Mouse (Mus musculus): Measurements from ENCODE around the gene Cnppd1.
A peak's percentile ranks its signal among the peaks of the same experiment; 100 is the strongest.

Gene Cnppd1

DNA sequence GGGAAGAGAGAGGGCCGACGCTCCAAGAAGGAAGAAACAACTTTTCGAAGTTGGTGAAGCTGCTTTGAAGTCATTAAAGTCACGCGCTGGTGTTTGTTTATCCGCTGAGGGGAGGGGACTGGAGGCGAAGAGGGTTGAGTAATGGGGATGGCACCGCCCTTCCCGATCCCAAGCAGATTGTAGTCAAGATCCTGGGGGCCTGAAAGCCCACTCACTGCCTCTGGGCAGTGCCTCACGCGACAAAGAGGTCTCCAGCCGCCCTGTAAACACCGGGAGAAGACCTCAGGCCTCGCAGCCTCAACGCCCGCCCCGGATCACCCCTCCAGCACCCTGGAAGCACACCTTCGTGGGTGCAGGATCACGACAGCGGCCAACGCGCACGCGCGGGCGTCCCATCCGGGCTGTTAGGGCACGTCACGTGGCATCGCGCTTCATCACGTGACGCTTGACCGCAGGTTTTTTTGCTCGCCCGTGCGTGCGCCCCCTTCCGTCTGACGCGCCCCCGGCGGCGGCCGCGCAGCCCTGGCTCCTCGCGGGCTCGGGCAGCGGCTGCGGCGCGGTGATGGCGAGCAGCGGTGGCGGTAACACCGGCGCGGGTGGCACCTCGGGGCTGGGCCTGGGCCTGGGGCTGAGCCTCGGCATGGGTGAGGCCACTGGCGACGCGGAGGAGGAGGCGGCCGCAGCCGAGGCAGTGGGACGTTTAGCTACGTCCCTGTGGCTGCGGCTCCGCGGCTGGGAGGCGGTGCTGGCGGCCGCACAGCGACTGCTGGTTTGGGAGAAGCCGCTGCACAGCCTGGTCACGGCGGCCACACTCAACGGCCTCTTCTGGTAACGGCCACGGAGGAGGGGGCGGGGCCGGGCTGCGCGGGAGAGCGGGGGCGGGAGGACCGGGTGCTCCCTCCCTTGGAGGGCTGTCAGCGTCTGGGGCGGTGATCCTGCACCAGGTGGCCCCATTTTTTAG is at the start of gene Cnppd1, which contains the start of gene Retreg2:
Cnppd1 (minus strand) TSS at position 411 of the 961 bp plus-strand sequence.
Retreg2 (plus strand) TSS at position 478 of the 961 bp plus-strand sequence.
- peak; percentile 97 for DNase-seq

DNA sequence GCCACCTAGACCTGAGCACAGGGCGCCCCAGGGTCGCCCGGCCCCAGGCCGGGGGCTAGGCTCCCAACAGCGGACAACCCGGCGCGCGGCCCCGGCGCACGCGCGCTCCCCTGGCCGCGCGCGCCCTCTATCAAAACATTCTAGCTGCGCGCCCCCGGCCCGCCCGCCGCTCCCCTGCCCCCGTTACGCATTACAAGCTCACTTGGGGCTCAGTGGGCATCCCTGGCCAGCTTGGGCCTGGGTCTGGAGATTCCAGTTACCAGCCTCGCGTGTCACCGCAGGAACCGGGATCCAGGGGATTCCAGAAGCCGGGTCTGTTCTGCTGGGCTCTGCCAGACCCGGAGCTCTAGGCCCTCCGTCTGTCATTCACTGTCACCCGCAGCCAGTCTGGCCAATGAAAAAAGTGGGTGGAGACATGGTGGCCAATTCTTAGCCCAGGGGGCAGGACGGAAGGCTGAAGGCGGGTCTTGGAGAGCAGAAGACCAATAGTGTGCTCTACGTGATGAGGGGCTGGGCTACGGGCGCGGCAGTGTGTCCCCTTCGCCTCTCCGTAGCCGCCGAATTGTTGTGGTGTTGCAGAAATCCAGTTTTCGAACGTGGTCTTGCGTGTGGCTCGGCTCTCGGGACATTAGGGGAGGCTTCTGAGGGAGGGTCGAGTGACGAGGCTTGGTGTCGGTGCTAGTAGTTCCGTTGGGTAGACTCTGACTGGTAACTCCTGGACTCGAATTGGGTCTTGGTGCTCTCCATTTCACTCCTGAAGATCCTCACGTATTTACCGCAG is 49.3 kb upstream of the Cnppd1 start, which contains the start of the genes Ankzf1 and Atg9a:
Ankzf1 (plus strand) TSS at position 530 of the 781 bp plus-strand sequence.
Atg9a (minus strand) TSS at position 575 of the 781 bp plus-strand sequence.
- DNase-seq, result peak; percentile 99

DNA sequence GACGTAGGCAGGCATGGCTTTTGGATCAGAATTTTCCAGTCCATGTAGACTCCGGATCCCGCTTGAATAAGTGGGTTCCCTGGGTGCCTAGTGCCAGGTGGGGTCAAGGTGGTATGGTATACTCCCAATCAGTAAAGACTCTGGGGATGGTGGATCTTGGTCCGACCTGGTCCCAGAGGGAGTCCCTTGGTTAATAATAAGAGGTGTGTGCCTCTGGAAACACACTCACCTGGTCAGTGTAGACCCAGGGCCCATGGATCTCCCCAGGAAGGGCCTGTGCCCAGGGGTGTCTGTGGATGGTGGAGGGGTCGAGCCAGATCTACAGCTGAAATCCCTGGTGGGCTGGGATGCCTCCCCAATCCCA is 48.7 kb upstream of the Cnppd1 start:
- no peak for DNase-seq

DNA sequence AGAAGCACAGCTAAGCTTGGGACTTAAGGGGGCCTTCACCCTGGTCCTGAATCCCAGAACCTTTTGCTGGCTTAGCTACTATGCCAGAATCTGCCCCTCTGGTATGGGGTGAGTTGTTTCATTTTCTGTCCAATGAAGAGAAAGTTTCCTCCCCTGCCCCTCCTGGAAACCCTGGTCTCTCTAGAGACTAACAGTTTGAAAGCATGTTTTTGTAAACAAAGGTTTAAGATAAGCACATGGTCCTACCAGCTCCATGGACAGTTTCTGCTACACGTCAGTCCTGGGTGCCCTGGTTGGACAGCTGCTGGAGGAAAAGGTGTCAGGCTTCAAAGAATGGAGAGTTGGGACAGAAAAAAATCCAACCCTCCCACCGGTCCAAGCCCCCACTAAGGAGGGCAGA is 48.1 kb upstream of the Cnppd1 start:
- no peak for DNase-seq

DNA sequence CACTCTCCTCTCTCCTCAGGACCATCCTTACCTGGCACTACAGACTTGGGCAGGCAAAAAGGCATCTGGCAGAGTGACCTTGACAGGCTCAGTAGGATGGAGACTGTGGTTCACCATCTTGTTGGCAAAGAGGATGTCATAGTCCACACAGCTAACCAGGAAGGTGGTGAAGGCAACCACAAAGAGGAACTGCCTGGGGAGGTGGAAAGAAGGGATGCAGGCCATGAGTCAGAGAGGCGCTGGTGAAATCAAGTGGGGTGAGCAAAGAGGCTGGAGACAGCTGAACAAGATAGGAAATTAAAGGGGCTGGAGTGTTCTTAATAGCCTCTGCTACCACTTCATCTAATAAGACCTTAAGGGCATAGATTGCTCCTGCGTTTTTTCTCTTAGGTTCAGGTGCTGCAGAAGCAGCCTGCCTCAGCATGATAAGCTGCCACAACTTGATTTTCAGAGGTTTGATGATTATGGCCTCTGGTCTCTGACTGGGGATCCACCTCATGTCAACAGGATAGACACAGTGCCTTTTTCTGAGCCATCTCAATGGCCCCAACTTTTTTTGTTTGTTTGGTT is 45.5 kb upstream of the Cnppd1 start:
- DNase-seq, result no peak

DNA sequence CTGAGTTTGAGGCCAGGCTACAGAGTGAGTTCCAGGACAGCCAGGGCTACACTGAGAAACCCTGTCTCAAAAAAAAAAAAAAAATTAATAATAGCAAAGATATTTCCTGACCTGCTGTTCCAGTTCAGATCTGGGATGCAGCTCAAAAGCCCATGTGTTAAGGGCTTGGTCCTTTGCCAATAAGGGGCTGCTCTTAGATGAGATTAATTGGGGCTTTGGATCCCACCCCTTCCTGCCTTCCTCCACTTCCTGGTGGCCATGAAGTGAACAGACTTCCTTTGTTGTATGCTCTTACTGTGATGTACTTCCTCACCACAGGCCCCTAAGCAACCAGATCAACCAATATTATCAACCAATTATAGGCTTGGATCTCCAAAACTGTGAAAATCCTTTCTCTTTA is 44.6 kb upstream of the Cnppd1 start:
- DNase-seq, result no peak

DNA sequence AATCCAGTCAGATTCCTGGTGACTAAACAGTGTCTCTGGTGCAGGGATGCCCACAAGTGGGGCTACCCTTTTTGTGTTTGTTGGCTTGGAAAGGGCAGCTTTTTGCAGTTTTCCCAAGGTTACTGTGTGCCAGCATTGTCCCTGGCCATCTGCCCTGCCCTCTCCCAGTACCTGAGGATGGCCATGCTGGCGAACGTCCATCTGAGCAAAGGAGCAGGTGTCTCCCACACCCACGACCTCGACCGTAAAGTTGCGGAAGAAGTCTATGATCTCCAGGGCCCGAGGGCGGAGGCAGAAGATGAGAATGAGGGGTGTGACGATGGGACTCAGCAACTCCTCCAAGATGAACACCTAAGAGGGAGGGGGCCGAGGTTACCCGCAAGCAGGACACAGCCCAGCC is 43.0 kb upstream of the Cnppd1 start:
- no peak for DNase-seq

DNA sequence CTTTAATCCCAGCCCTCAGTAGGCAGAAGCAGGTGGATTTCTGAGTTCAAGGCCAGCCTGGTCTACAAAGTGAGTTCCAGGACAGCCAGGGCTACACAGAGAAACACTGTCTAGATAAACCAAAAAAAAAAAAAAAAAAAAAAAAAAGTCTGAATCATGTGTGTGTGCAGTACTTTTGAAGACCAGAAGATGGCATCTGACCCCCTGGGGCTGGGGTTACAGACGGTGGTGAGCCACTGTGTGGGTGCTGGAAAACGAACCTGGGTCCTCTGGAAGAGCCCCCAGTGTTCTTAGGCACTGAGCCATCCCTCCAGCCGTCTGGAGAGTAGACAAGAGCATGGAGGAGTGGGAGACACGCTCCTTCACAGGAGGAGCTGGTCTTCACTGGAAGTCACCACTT is 39.6 kb upstream of the Cnppd1 start:
- no peak for DNase-seq

DNA sequence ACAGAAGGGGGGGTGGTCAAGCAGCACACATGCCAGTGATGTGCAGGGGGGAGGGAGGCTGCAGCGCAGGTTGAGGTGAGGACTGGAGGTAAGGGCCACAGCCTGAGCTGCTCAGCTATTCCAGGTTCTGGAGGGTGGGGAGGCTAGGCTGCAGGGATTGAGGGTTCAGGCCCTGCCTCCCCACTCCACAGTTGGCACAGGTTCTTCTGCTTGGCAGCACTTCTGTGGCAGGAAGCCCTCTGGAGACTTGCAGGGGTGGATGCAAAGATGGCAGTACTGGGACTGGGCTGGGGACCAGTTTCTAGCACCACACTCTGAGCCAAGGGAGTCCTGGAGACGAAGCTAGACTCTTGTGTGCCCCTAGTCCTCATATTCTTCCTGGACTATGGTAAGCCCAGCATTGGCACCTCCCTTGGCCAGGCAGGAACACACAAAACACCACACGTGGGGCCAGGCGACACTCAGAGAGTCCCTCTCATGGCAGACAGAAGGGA is 38.9 kb upstream of the Cnppd1 start:
- no peak for DNase-seq

DNA sequence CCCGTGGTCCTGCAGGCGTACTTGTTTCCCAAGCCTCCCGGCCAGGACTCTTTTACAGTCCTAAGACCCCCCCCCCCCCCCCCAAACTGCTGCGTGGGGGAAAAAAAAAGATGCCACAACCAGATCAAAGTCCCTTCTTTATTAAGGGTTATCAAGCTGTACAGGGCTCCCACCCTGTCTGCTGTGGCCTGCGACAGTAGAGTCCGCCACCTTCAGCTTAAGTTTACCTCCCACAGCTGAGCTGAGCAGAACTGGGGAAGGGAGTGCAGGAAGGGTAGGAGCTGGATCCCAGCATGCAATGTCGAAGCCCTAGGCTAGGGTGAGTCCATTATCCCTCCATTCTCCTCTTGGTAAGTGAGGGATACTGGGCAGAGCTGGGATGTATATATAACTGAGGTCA is 38.2 kb upstream of the Cnppd1 start:
- DNase-seq, result no peak

DNA sequence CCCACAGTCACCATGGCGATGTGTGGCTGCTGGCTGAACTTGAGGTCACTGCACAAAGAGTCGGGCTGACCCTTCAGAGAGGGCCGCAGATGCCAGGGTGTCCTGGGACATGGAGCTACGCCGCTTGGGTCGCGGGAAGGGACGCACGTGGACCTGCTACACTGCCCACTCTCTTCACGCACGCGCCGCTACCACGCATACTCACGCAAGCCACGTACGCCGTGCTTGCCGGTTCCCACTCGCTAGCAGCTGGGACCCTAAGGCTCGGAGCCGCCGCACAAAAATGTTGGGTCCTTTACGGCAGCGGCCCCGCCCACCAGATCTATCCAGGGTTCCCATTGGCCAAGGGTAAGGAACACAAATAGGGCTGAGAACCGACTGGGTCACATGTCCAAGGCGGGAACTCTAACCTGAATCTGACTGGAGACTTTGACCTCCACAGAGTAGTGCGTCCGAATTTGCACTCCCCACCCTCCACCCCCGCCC is 37.6 kb upstream of the Cnppd1 start, which contains the start of gene Abcb6:
Abcb6 (minus strand) TSS at position 288 of the 486 bp plus-strand sequence.
- peak; percentile 97 for DNase-seq

DNA sequence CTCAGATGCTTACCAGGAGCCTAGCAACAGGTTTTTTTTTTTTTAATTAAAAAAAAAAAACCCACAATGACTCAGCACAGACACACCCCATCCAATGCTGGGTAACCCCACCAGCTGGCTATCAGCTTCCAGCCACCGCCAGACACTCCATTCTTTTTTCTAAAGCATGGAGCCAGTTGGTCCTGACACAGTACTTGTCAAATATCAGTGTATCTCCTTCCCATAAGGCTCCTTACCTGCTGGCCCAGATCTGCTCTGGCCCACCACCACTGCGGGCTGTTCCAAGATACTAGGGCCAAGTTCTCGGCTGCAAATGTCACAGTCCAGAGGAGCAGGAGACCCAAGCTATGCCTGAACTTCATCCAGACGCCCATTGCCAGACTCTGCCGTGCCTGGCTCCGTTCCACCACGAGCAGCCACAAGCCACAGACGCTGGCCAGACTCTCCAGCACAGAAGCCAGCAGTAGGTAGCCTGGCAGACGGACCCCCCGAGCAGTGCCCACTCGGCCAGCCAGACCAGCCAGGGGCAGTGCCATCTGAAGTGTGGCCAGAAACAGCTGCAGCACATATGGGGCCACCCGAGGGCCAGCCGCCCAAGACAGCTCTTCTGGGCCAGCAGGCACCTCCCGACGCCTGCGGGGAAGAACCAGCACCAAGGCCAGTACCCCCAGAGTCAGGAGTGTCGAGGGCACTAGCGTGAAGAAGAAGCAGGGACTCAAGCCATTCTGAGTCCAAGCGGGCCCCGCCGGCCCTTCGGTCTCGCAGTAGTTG is 37.0 kb upstream of the Cnppd1 start:
- peak; percentile 1 for DNase-seq

DNA sequence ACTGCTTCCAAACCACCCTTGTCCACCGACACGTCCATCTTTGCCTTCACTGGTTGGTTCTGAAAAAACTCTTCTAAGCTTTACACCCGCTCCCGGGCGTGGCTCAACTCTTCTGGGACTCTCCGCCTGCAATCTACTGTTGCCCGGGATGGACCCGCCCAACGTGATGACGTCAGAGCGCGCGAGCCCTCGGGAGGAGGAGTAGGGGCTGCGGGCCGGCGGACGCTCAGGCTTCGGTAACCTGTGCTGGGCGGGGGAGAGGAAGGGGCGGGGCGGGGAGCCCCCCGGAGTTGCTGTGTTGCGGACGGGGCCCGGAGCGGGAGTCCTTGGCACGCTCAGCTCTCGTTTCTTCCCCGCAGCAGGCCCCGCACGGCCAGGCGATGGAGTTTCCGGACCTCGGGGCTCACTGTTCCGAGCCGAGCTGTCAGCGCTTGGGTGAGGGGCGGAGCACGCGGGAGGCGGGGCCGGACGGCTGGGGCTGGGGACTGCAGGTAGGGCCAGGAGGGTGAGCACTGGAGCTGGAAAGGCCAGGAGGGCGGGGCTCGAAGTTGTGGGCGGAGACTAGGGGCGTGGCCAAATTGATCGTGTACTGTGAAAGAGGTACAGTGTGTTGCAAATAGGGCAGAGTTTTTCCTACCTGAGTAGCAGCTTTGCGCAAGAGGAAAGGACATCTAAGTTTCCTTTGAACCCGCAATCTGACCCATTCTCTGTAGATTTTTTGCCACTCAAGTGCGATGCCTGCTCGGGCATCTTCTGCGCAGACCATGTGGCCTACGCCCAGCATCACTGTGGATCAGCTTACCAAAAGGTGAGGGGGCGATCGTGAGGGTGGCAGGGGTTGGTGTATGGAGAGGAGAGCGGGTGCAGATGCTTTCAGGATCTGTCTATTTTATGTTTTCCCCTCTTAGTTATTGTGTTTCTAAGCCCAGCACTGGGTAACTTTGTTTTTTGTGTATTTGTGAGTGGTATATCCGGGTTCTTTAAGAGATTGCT is 26.3 kb upstream of the Cnppd1 start, which contains the start of gene Zfand2b:
Zfand2b (plus strand) TSS at position 175 of the 993 bp plus-strand sequence.
- DNase-seq, result peak; percentile 97

DNA sequence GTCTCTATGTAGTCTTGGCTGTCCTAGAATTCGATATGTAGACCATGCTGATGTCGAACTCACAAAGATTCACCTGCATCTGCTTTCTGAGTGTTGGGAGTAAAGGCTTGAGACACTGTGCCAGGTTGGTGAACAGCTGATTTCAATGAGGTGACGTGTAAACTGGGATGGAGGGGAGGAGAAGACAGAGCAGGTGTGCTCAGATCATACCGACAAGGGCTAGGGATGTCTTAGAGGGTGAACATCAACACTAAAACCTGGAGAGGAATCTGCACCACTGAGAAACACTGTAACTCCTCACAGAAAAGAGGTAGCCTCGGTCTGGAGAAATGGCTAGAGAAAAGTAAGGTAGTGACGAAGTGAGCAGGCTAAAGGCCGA is 25.6 kb upstream of the Cnppd1 start:
- no peak for DNase-seq

DNA sequence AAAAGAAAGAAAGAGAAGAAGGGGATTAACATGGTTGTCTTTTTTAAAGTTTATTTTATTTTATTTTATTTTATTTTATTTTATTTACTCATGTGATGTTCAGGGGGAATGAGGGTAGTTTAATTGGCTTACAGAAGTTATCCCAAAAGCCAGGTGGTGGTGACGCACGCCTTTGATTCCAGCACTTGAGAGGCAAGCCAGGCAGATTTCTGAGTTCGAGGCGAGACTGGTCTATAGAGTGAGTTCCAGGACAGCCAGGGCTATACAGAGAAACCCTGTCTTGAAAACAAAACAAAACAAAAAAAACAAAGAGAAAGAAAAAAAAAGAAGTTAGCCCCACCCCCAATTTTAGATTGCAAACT is 17.7 kb upstream of the Cnppd1 start:
- DNase-seq, result no peak

DNA sequence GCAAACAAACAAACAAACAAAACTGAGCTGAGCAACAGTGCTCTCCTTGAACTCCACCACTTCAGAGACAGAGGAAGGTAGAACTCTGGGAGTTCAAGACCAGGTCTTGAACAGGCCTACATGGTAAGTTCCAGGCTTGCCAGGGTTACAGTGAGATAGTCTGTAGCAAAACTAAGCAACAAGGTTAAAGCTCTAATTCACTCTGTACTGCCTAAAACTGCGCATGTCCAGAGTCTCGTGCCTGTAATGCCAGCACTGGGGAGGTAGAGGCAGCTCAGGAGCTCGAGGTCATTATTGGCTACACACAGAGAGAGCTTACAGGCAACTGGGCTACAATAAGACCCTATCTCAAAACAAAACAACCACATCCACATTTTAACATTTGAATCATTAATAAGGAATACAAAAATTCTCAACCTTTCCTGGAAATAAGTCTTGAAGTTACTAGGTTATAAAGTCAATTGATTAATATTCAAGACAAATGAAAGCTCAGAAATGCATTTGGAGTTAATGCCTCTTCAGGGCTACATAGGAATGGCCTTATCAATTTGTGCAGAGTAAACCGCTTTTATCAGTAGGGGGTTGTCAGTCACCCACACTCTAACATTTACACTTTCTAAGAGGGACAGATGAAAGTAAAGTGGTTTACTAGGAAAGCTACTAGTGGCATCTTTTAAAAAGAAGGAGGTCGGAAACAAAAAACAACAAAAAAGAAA is 17.2 kb upstream of the Cnppd1 start:
- DNase-seq, result no peak

DNA sequence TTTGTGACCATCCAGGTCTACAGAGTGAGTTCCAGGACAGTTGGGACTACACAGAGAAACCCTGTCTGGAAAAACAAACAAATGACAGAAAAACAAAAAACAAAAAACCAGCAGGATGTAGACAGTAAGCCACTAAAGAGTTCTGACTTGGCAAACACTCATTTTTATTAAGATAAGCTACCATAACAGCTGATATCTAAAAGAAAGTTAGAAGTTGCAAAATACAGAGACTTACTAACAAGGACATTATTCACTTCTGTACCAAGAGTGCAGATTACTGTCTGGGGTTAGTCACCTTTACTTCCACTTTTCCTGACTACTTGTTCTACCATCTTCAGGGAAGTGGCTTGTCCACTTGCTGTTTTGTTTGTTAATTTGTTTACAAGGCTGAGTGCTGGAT is 16.5 kb upstream of the Cnppd1 start:
- DNase-seq, result no peak

DNA sequence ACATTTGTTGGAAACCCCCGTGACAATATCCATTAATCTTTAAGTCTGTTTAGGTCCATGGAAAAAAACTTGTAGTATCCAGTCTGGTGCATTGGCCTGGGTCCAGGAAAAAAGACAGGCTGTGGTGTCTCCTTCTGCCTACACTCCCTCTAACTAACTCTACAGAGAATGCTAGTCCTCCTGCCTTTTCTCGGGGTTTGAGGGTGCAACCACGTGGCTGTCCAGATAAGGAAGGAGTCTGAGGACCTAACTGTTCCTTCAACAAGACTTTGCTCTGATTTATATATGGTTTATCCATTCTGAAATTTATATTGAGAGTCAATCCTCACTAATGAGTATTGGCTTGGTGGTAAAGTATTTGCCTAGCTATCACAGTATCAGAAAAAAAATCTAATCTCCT is 13.3 kb upstream of the Cnppd1 start:
- no peak for DNase-seq

DNA sequence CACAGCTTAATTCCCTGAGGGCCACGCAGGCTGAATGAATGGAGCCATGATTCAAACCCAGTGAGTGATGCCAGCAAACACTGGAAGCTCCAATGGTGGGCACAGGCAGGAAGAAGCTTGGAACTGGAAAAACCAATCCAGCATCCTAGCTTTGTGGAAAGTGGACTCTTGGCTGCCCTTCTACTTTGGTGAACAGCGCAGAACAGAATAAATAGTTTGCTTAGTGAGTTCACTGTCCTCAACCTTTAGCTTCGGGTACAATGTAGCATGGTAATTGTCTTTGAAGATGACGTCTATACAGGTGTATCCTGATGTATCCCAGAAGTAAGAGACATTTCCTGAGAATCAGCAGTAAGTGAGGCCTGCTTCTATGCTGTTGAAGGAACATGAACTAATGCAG is 6.2 kb upstream of the Cnppd1 start:
- DNase-seq, result no peak
